Mouse (Mus musculus) embryonic facial prominence, embryonic 10.5 days (tissue): ENCODE measurements around the gene Slc22a17. TPM values are rescaled to one million over a fixed set of nuclear protein-coding genes. Genes with fewer than 3 reads are reported as not detected.
"Not testable (repeated sequence)": the region's sequence is repeated elsewhere in the genome, so short reads cannot be mapped to it uniquely, and the experiment has no call there.

Experiments used
- DNase-seq: peaks from one replicate; pipeline ENCODE4 v3.0.0-alpha.2; 2017; ENCODE audit warnings: low spot score
- H3K27ac ChIP-seq: fragments of 300-500 bp; sonication (generic); replicated peaks from 2 replicates; pipeline ENCODE4 v1.5.1; 2016; ENCODE audit warnings: mild to moderate bottlenecking
- H3K27me3 ChIP-seq: fragments of 300-500 bp; sonication (generic); replicated peaks from 2 replicates; pipeline ENCODE4 v1.6.1; 2016; ENCODE audit warnings: low read depth, mild to moderate bottlenecking; ENCODE audit not compliant: poor library complexity, severe bottlenecking
- H3K36me3 ChIP-seq: fragments of 300-500 bp; sonication (generic); replicated peaks from 2 replicates; pipeline ENCODE4 v1.6.1; 2016; ENCODE audit warnings: mild to moderate bottlenecking, moderate library complexity
- H3K4me1 ChIP-seq: fragments of 300-500 bp; sonication (generic); 2 replicates; pipeline ENCODE4 v1.6.1; 2016
- H3K4me3 ChIP-seq: fragments of 300-500 bp; sonication (generic); 2 replicates; pipeline ENCODE4 v1.5.1; 2016; ENCODE audit warnings: mild to moderate bottlenecking, moderate library complexity
- H3K9me3 ChIP-seq: fragments of 300-500 bp; sonication (generic); 2 replicates; pipeline ENCODE4 v1.6.1; 2016; ENCODE audit warnings: mild to moderate bottlenecking
- WGBS: fragments of 180-500 bp; shearing (Covaris S2); methylation state at CpG from one replicate; pipeline ENCODE4 v1.1.7; 2016; 5-methylcytosine and 5-hydroxymethylcytosine counted together
- polyA plus RNA-seq: library from polyadenylated mRNA; unstranded; fragments of >200 nt; fragmentation: Nextera tagmentation; extraction: Ambion mirVana; gene quantifications from 2 replicates; pipeline ENCODE4 v1.2.1, GENCODE M21; 2016

Gene Slc22a17
- polyA plus RNA-seq, result 41.4 and 45.7 TPM in 2 replicates

- under 1% methylated on average over 28 of the region's 28 CpGs for WGBS
- peaks cover 46% of the 10 kb centered on the region for H3K4me1 ChIP-seq
- H3K27ac ChIP-seq, result peak within 1 kb of the TSS; percentile 95
- H3K4me3 ChIP-seq, result peak within 1 kb of the TSS; percentile 98
- no peaks in the 10 kb centered on the region for H3K27me3 ChIP-seq
- peak; percentile 87 for DNase-seq
- no peaks in the 10 kb centered on the region for H3K9me3 ChIP-seq
- H3K36me3 ChIP-seq, result peaks cover 67% of the 10 kb centered on the region
Measured at GRCm38 (mm10) chr14:54912886-54913285, at the start of gene Slc22a17. Gene Slc22a17 (minus strand): TSS chr14:54913132.

- no peak for DNase-seq
- peaks cover 14% of the 10 kb centered on the region for H3K4me1 ChIP-seq
- H3K36me3 ChIP-seq, result no peaks in the 10 kb centered on the region
- H3K27me3 ChIP-seq, result no peaks in the 10 kb centered on the region
- H3K27ac ChIP-seq, result no peak overlapping the region
- no peaks in the 10 kb centered on the region for H3K9me3 ChIP-seq
- H3K4me3 ChIP-seq, result no peak overlapping the region
- WGBS, result 88% methylated on average over 7 of the region's 7 CpGs
Measured at GRCm38 (mm10) chr14:54962714-54963113, 49.8 kb upstream of the Slc22a17 start.

- no peak overlapping the region for H3K4me3 ChIP-seq
- H3K36me3 ChIP-seq, result no peaks in the 10 kb centered on the region
- peaks cover 14% of the 10 kb centered on the region for H3K4me1 ChIP-seq
- DNase-seq, result no peak
- WGBS, result 74% methylated on average over 5 of the region's 5 CpGs
- H3K27ac ChIP-seq, result no peak overlapping the region
- H3K9me3 ChIP-seq, result no peaks in the 10 kb centered on the region
- H3K27me3 ChIP-seq, result no peaks in the 10 kb centered on the region
Measured at GRCm38 (mm10) chr14:54961487-54961886, 48.6 kb upstream of the Slc22a17 start.

GRCm38 (mm10) chr14:54960769-54961168 is 47.8 kb upstream of the Slc22a17 start:
- H3K9me3 ChIP-seq, result no peaks in the 10 kb centered on the region
- no peak overlapping the region for H3K27ac ChIP-seq
- H3K4me1 ChIP-seq, result peaks cover 14% of the 10 kb centered on the region
- no peak for DNase-seq
- H3K27me3 ChIP-seq, result no peaks in the 10 kb centered on the region
- WGBS, result 73% methylated on average over 10 of the region's 10 CpGs
- H3K4me3 ChIP-seq, result no peak overlapping the region
- H3K36me3 ChIP-seq, result no peaks in the 10 kb centered on the region

- WGBS, result 93% methylated on average over 12 of the region's 12 CpGs
Measured at GRCm38 (mm10) chr14:54959853-54960613, 47.1 kb upstream of the Slc22a17 start.

GRCm38 (mm10) chr14:54959197-54959596 is 46.3 kb upstream of the Slc22a17 start:
- H3K4me1 ChIP-seq, result peaks cover 11% of the 10 kb centered on the region
- no peaks in the 10 kb centered on the region for H3K27me3 ChIP-seq
- 90% methylated on average over 3 of the region's 3 CpGs for WGBS
- H3K9me3 ChIP-seq, result no peaks in the 10 kb centered on the region
- no peak overlapping the region for H3K4me3 ChIP-seq
- no peak for DNase-seq
- H3K36me3 ChIP-seq, result no peaks in the 10 kb centered on the region
- H3K27ac ChIP-seq, result no peak overlapping the region

More at GRCm38 (mm10) chr14:54959853-54960613, 47.1 kb upstream of the Slc22a17 start:
- H3K4me3 ChIP-seq, H3K27ac ChIP-seq, H3K9me3 ChIP-seq, H3K36me3 ChIP-seq, DNase-seq, H3K27me3 ChIP-seq: not testable (repeated sequence)
- H3K4me1 ChIP-seq, result peaks cover 11% of the 10 kb centered on the region

- H3K9me3 ChIP-seq, result no peaks in the 10 kb centered on the region
- no peaks in the 10 kb centered on the region for H3K36me3 ChIP-seq
- no peak overlapping the region for H3K27ac ChIP-seq
- 84% methylated on average over 4 of the region's 4 CpGs for WGBS
- peaks cover 11% of the 10 kb centered on the region for H3K4me1 ChIP-seq
- no peak for DNase-seq
- H3K4me3 ChIP-seq, result no peak overlapping the region
- no peaks in the 10 kb centered on the region for H3K27me3 ChIP-seq
Measured at GRCm38 (mm10) chr14:54958503-54958902, 45.6 kb upstream of the Slc22a17 start.

GRCm38 (mm10) chr14:54956533-54956932 is 43.6 kb upstream of the Slc22a17 start:
- no peak for DNase-seq
- Histone ChIP-seq H3K9me3 (no peaks in the 10 kb centered on the region), H3K4me1 (peaks cover 11% of the 10 kb centered on the region), H3K36me3 (no peaks in the 10 kb centered on the region), H3K27ac (no peak overlapping the region), H3K4me3 (no peak overlapping the region), H3K27me3 (no peaks in the 10 kb centered on the region)
- WGBS, result 84% methylated on average over 9 of the region's 9 CpGs

- H3K27me3 ChIP-seq, result no peaks in the 10 kb centered on the region
- no peak for DNase-seq
- WGBS, result 85% methylated on average over 3 of the region's 3 CpGs
Measured at GRCm38 (mm10) chr14:54955481-54955880, 42.5 kb upstream of the Slc22a17 start.

GRCm38 (mm10) chr14:54954474-54954873 is 41.5 kb upstream of the Slc22a17 start:
- H3K4me3 ChIP-seq, result no peak overlapping the region
- WGBS, result 79% methylated on average over 3 of the region's 3 CpGs
- H3K4me1 ChIP-seq, result no peaks in the 10 kb centered on the region
- H3K27me3 ChIP-seq, result peaks cover 10% of the 10 kb centered on the region
- H3K27ac ChIP-seq, result no peak overlapping the region
- no peaks in the 10 kb centered on the region for H3K9me3 ChIP-seq
- H3K36me3 ChIP-seq, result no peaks in the 10 kb centered on the region
- no peak for DNase-seq

More at GRCm38 (mm10) chr14:54955481-54955880, 42.5 kb upstream of the Slc22a17 start:
- Histone ChIP-seq H3K4me3 (no peak overlapping the region), H3K9me3 (no peaks in the 10 kb centered on the region), H3K36me3 (no peaks in the 10 kb centered on the region), H3K4me1 (peaks cover 1% of the 10 kb centered on the region), H3K27ac (no peak overlapping the region)

GRCm38 (mm10) chr14:54953664-54954206 is 40.8 kb upstream of the Slc22a17 start:
- 92% methylated on average over 8 of the region's 8 CpGs for WGBS
- no peak for DNase-seq
- Histone ChIP-seq H3K9me3 (no peaks in the 10 kb centered on the region), H3K36me3 (no peaks in the 10 kb centered on the region), H3K4me1 (no peaks in the 10 kb centered on the region), H3K27ac (no peak overlapping the region), H3K4me3 (no peak overlapping the region), H3K27me3 (peaks cover 10% of the 10 kb centered on the region)

GRCm38 (mm10) chr14:54951587-54951986 is 38.7 kb upstream of the Slc22a17 start:
- H3K4me3 ChIP-seq, result no peak overlapping the region
- H3K27ac ChIP-seq, result no peak overlapping the region
- peaks cover 10% of the 10 kb centered on the region for H3K27me3 ChIP-seq
- H3K9me3 ChIP-seq, result no peaks in the 10 kb centered on the region
- H3K4me1 ChIP-seq, result no peaks in the 10 kb centered on the region
- H3K36me3 ChIP-seq, result no peaks in the 10 kb centered on the region
- 92% methylated on average over 6 of the region's 6 CpGs for WGBS
- DNase-seq, result no peak

GRCm38 (mm10) chr14:54950493-54950892 is 37.6 kb upstream of the Slc22a17 start:
- H3K4me3 ChIP-seq, result no peak overlapping the region
- DNase-seq, result no peak
- WGBS, result 62% methylated on average over 12 of the region's 12 CpGs

More at GRCm38 (mm10) chr14:54950493-54950892, 37.6 kb upstream of the Slc22a17 start:
- no peaks in the 10 kb centered on the region for H3K9me3 ChIP-seq
- H3K27me3 ChIP-seq, result peaks cover 10% of the 10 kb centered on the region
- H3K36me3 ChIP-seq, result no peaks in the 10 kb centered on the region
- H3K4me1 ChIP-seq, result no peaks in the 10 kb centered on the region
- H3K27ac ChIP-seq, result no peak overlapping the region
